Mouse (Mus musculus) MEL (cell line): ENCODE measurements around the gene Rfk.

Experiments used
- CTCF ChIP-seq, 3 experiments: IDR thresholded peaks in 2 of 3; conservative IDR thresholded peaks in 1 of 3; 2 replicates each; pipeline ENCODE4 v1.5.1; 2011 to 2012; ENCODE audit warnings: low read length in 3 of 3, low read depth in 2 of 3, mild to moderate bottlenecking in 2 of 3, improper control_type of control experiment in 1 of 3, inconsistent platforms in 1 of 3, mixed read lengths in 1 of 3, moderate library complexity in 1 of 3; ENCODE audit not compliant: control insufficient read depth in 1 of 3, insufficient read depth in 1 of 3, poor library complexity in 1 of 3, severe bottlenecking in 1 of 3
- GATA1 ChIP-seq: IDR thresholded peaks from 2 replicates; pipeline ENCODE4 v1.6.1; 2011; ENCODE audit warnings: low read depth, low read length, improper control_type of control experiment
- POLR2A ChIP-seq, 2 experiments: IDR thresholded peaks; 2 replicates each; pipeline ENCODE4 v1.6.1; 2011 to 2012; ENCODE audit warnings: low read length in 2 of 2, mild to moderate bottlenecking in 2 of 2, control low read depth in 1 of 2, improper control_type of control experiment in 1 of 2, low read depth in 1 of 2, moderate library complexity in 1 of 2; ENCODE audit not compliant: control insufficient read depth in 1 of 2, insufficient read depth in 1 of 2, poor library complexity in 1 of 2
- POLR2AphosphoS2 ChIP-seq: IDR thresholded peaks from 2 replicates; pipeline ENCODE4 v1.6.1; 2011; ENCODE audit warnings: low read length, improper control_type of control experiment
- POLR2AphosphoS5 ChIP-seq: IDR thresholded peaks from 2 replicates; pipeline ENCODE4 v1.6.1; 2012; ENCODE audit warnings: low read depth, borderline replicate concordance, mild to moderate bottlenecking, inconsistent platforms, low read length, moderate library complexity, mixed read lengths
- TAL1 ChIP-seq: IDR thresholded peaks from 2 replicates; pipeline ENCODE4 v1.6.1; 2012; ENCODE audit warnings: mild to moderate bottlenecking, inconsistent platforms, low read length, moderate library complexity, mixed read lengths
- USF1 ChIP-seq: IDR thresholded peaks from 2 replicates; pipeline ENCODE4 v1.6.1; 2014; ENCODE audit warnings: low read depth, mild to moderate bottlenecking, inconsistent platforms, low read length, improper control_type of control experiment, moderate library complexity
- ZC3H11A ChIP-seq: IDR thresholded peaks from 2 replicates; pipeline ENCODE4 v1.6.1; 2012; ENCODE audit warnings: low read depth, mild to moderate bottlenecking, inconsistent platforms, low read length, improper control_type of control experiment
- ZMIZ1 ChIP-seq: IDR thresholded peaks from 2 replicates; pipeline ENCODE4 v1.6.1; 2012; ENCODE audit warnings: low read depth, mild to moderate bottlenecking, inconsistent platforms, low read length, improper control_type of control experiment, moderate library complexity

DNA sequence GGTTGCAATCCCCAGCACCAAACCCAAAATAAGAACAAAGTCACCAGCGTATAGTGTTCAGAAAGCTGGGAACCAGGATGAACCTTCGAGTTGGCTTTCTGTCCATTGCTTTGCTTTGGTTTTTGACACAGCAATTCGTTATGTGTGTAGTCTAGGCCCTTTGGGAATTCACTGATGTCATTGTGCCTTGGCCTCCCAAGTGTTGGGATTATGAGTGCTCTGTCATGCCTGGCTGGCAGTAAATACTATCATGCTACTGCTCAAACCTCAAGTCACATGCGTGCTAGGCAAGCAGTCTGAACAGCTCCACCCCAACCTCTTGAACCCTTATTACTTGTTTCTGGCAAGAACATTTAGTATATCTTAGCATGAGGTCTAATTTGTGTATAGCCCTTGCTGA is 9.3 kb downstream of the Rfk start:
- TF ChIP-seq USF1, result no peak
- TF ChIP-seq POLR2AphosphoS5, result no peak
- no peak for TF ChIP-seq CTCF (IDR thresholded peaks at IDR 0.05 in 2 of 3, conservative IDR thresholded peaks at IDR 0.05 in 1 of 3; ENCODE audit: control insufficient read depth in 1 of 3, insufficient read depth in 1 of 3, low read depth in 2 of 3, low read length in 3 of 3, poor library complexity in 1 of 3, severe bottlenecking in 1 of 3)
- no peak for TF ChIP-seq ZC3H11A
- no peak for TF ChIP-seq POLR2A (IDR thresholded peaks at IDR 0.05; ENCODE audit: control insufficient read depth in 1 of 2, insufficient read depth in 1 of 2, low read depth in 1 of 2, low read length in 2 of 2, poor library complexity in 1 of 2)
- TF ChIP-seq POLR2AphosphoS2, result no peak
- no peak for TF ChIP-seq ZMIZ1
- no peak for TF ChIP-seq GATA1
- TF ChIP-seq TAL1, result no peak
